Mouse (Mus musculus): ENCODE measurements around the gene Wfdc15b. TPM values are rescaled to one million over a fixed set of nuclear protein-coding genes. Genes with fewer than 3 reads are reported as not detected.
"Not testable (repeated sequence)": the region's sequence is repeated elsewhere in the genome, so short reads cannot be mapped to it uniquely, and the experiment has no call there.

Wfdc15b gene
- not detected in 2 replicates for polyA plus RNA-seq (2015; fragmentation: Nextera tagmentation; extraction: Ambion mirVana)

DNA sequence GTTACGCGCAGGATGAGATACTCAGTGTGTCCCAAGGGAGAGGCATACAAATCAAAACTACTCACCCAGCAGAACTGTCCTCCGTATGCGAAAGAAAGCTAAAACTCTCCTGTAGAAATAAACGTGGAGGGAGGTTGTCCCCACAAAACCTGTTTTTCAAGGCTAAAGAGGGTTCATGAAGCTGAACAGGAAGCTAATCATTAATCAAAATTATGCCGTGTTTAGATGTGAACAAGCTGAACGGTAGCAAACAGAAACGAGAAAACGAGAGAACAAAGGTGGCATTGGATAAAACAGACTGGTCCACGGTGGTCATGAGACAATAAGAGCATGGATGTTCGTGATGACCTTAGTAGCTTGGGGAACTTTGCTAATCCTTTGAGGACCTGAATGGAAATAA, at the start of gene Wfdc15b:
Gene Wfdc15b (minus strand): TSS at position 139 of the 400 bp plus-strand sequence.
- ATAC-seq (ENCODE audit: low FRiP score): no peak
- H3K27me3 ChIP-seq: no peaks in the 10 kb centered on the region
- 76% methylated on average over 11 of the region's 11 CpGs for WGBS
- no peak within 1 kb of the TSS for H3K4me3 ChIP-seq
- H3K27ac ChIP-seq: no peak within 1 kb of the TSS
- H3K9me3 ChIP-seq: no peaks in the 10 kb centered on the region
- H3K4me1 ChIP-seq (replicated peaks): no peaks in the 10 kb centered on the region
- no peak within 1 kb of the TSS for H3K4me2 ChIP-seq
- no peaks in the 10 kb centered on the region for H3K36me3 ChIP-seq
- H3K9ac ChIP-seq: no peak within 1 kb of the TSS

DNA sequence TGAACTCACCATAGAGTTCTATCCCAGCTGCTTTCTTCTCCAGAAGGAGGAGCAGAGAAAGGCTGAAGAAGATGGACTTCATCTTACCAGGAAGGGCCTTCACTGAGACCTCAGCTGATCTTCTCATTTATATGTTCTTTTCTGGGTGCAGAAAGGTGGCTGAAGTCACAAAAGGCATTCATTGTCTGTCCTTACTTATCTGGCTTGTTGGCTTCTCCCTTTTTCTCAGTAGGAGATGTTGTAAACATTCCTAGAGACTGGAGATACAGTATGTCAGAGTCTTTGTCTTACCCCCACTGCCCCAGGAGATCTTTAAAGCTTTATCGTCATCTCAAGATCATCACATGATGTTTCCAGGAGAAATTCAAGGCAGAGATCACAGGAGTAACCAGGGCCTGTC, 35.1 kb upstream of the Wfdc15b start, which contains the start of gene Svs3b:
Gene Svs3b (minus strand): TSS at position 101 of the 400 bp plus-strand sequence.
- H3K4me1 ChIP-seq (replicated peaks); H3K9ac ChIP-seq; H3K4me3 ChIP-seq; H3K27me3 ChIP-seq; H3K9me3 ChIP-seq; H3K36me3 ChIP-seq; H3K4me2 ChIP-seq; H3K27ac ChIP-seq; ATAC-seq (ENCODE audit: low FRiP score): not testable (repeated sequence)
- WGBS: 64% methylated on average over 1 of the region's 1 CpGs

DNA sequence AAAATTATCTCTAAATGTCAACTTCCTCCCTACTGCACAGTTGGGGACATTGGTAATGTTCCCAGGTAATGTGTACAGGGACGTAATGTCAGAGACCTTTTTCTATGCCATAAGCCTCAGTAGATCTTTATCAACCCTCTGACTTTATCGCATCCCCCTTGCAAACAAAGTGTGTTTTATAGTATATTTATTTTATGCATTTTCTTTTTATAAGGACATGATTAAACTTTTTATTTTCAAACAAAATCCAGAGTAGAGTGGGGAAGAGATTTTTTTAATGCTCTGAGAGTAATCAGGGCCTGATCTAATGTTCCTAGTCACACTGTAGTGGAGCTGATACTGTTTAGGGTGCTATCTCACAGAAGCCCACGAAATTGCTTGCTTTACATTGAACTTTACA, 16.9 kb upstream of the Wfdc15b start, which contains the start of gene Svs2:
Gene Svs2 (minus strand): TSS at position 101 of the 400 bp plus-strand sequence.
- Histone ChIP-seq H3K27me3 (no peaks in the 10 kb centered on the region), H3K4me3 (no peak within 1 kb of the TSS), H3K4me1 (replicated peaks) (no peaks in the 10 kb centered on the region), H3K9ac (no peak within 1 kb of the TSS), H3K4me2 (no peak within 1 kb of the TSS), H3K27ac (no peak within 1 kb of the TSS), H3K9me3 (no peaks in the 10 kb centered on the region), H3K36me3 (no peaks in the 10 kb centered on the region)
- 88% methylated on average over 3 of the region's 3 CpGs for WGBS
- ATAC-seq (ENCODE audit: low FRiP score): no peak

DNA sequence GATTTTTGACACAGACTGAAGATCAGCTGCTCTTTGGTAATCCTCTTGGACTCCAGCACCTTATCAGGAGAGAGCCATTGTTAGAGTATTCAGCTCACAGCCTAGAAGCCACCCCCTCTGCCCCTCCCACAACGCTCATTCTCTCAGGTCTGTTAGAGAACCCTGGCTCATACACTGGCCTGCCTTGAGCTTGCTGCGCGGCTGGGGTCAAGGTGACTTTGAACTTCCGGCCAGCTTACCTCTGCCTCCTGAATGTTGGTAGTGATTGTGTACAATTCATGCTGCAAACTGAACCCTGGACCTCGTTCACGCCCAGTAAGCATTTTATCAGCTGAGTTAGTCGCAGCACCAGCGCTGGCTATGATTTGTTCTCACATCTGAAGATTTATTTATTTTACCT, 11.2 kb upstream of the Wfdc15b start:
- Histone ChIP-seq H3K4me3 (no peak overlapping the region), H3K27me3 (no peaks in the 10 kb centered on the region), H3K4me2 (no peak overlapping the region), H3K36me3 (no peaks in the 10 kb centered on the region), H3K9ac (no peak overlapping the region), H3K4me1 (replicated peaks) (no peaks in the 10 kb centered on the region), H3K9me3 (no peaks in the 10 kb centered on the region), H3K27ac (no peak overlapping the region)
- 92% methylated on average over 8 of the region's 8 CpGs for WGBS
- no peak for ATAC-seq (ENCODE audit: low FRiP score)

DNA sequence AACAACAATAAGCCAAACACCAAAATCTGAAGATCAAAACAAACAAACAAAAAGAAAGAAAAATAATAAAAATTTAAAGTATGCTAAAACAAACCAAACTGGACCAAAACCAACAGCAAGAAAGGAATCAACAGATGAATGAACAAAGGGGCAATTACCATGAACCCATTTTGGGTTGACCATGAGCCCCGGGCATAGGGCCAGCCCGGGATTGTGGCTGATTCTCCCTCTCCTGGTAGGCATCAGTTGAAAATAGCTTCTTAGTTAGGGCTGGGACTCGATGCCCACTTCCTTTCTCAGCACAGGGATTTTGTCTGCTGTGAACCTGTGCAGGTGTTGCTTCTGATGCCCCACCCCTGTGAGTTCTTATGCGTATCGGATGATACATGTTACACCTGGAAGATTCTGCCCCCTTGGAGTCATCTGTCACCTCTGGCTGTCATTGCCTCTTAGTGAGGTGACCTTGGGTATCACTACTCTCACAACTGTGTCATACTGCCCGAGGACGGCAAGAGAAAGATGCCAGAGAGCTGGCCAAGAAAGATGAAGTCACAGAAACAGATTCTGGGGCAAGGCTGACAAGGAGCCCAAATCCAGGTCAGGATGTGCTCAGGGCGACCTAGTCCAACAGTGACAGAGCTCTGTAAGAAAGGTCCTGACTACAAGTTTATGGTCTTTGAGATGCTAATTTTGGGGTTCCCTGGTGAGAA, 7.1 kb upstream of the Wfdc15b start:
- WGBS: 89% methylated on average over 8 of the region's 8 CpGs
- Histone ChIP-seq H3K27ac (no peak overlapping the region), H3K4me3 (no peak overlapping the region), H3K9ac (no peak overlapping the region), H3K27me3 (no peaks in the 10 kb centered on the region), H3K36me3 (no peaks in the 10 kb centered on the region), H3K4me2 (no peak overlapping the region), H3K4me1 (replicated peaks) (no peaks in the 10 kb centered on the region), H3K9me3 (no peaks in the 10 kb centered on the region)
- ATAC-seq (ENCODE audit: low FRiP score): no peak

DNA sequence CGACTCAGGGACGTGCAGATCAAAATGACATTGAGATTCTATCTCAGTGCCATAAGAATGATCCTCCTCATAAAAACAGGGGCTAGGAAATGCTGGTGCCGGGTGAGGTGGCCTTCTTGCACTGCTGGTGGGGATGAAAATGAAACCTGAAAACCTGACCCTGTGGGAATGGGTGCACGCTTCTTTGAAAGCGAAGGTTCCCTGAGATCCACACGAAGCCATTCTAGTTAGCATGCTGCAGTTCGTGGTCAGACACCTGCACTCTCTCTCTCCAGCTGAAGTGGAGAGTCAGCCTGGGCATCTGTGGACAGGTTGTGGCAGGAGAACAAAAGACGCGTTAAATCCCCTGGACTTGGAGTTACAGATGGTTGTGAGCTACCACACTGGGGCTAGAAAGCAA, 2.2 kb downstream of the Wfdc15b start:
- H3K27ac ChIP-seq: no peak overlapping the region
- no peaks in the 10 kb centered on the region for H3K4me1 ChIP-seq (replicated peaks)
- H3K9ac ChIP-seq: no peak overlapping the region
- WGBS: 90% methylated on average over 9 of the region's 9 CpGs
- H3K27me3 ChIP-seq: no peaks in the 10 kb centered on the region
- no peaks in the 10 kb centered on the region for H3K36me3 ChIP-seq
- H3K4me3 ChIP-seq: no peak overlapping the region
- no peak for ATAC-seq (ENCODE audit: low FRiP score)
- no peak overlapping the region for H3K4me2 ChIP-seq
- H3K9me3 ChIP-seq: no peaks in the 10 kb centered on the region

DNA sequence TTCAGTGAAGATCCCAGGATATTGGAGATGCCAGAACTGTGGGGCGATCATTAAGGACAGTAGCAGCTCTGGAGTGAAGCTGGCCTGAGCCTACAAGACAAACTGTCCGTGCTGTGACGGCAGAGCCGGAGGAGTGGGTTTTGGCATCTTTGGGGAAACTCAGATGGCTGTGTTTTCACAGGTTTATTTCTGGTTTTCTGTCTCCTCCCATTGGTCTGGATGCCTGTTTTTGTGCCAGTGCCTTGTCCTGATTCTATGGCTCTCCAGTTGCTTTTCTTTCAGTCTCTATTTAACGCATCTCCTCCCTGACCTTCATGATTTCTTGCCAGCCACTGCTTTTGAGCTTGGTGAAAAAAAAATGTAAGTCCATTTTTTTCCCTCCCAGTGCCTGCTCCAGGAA, 8.7 kb downstream of the Wfdc15b start:
- no peak overlapping the region for H3K4me2 ChIP-seq
- H3K4me1 ChIP-seq (replicated peaks): no peaks in the 10 kb centered on the region
- no peak for ATAC-seq (ENCODE audit: low FRiP score)
- H3K4me3 ChIP-seq: no peak overlapping the region
- no peak overlapping the region for H3K27ac ChIP-seq
- 87% methylated on average over 5 of the region's 5 CpGs for WGBS
- H3K36me3 ChIP-seq: no peaks in the 10 kb centered on the region
- H3K9ac ChIP-seq: no peak overlapping the region
- no peaks in the 10 kb centered on the region for H3K9me3 ChIP-seq
- no peaks in the 10 kb centered on the region for H3K27me3 ChIP-seq

DNA sequence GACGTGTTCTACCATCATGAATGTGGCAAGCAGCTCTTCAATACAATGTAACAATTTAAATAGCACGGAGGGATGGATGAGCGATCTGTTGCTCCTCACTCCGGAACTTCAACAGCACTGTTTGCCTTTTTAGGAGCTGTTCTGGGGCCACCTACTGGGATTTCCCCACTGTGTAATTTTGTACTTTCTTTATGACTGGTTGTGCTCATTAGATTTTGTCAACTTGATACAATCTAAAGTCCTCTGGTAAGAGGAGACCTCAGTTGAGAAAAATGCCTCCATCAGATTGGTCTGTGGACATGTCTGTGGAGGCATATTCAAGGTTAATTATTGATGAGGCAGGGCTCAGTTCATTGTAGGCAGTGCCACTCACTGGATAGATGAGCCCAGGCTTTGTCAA, 10.6 kb downstream of the Wfdc15b start:
- Histone ChIP-seq H3K27me3 (no peaks in the 10 kb centered on the region), H3K36me3 (no peaks in the 10 kb centered on the region), H3K4me3 (no peak overlapping the region), H3K27ac (no peak overlapping the region), H3K4me1 (replicated peaks) (no peaks in the 10 kb centered on the region), H3K9me3 (no peaks in the 10 kb centered on the region), H3K9ac (no peak overlapping the region), H3K4me2 (no peak overlapping the region)
- 82% methylated on average over 4 of the region's 4 CpGs for WGBS
- no peak for ATAC-seq (ENCODE audit: low FRiP score)

DNA sequence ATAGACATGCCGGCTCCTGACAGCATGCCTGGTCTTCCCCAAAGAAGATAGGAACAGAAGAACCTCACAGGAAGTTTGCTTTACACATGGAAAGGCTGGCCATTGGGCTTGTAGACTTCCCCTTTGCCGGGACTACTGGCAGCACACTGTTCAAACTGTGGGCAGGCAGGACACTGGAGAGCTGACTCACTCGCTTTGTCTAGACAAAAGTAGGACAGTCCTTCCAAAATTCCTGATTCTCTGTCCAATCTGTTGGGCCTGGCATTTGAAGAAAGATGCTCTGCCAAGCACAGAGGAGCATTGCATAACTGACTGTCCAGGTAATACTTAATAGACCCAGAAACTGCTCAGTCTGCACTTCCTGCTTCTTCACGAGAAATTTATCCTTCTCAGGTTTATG, 14.8 kb downstream of the Wfdc15b start:
- 95% methylated on average over 4 of the region's 4 CpGs for WGBS
- Histone ChIP-seq H3K36me3 (no peaks in the 10 kb centered on the region), H3K27me3 (no peaks in the 10 kb centered on the region), H3K4me2 (no peak overlapping the region), H3K27ac (no peak overlapping the region), H3K9ac (no peak overlapping the region), H3K4me3 (no peak overlapping the region), H3K9me3 (no peaks in the 10 kb centered on the region), H3K4me1 (replicated peaks) (no peaks in the 10 kb centered on the region)
- no peak for ATAC-seq (ENCODE audit: low FRiP score)

DNA sequence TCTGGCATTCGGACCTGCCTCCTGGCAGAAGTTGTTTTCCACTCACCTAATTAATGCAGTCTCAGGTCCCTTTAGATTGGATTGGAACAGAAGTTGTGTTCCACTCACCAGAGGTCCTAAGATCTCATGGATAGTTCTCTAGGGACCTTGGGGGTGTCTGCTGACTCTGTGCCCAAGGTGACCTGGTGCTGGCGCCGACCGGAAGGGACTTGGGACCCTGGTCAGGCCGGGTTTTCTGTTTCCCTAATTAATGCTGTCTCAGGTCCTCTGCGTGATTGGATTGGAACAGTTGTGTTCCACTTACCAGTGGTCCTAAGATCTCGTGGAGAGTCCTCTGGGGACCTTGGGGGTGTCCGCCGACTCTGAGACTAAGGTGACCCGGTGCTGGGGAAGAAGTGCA, 15.4 kb downstream of the Wfdc15b start:
- H3K27me3 ChIP-seq; H3K4me3 ChIP-seq; H3K9ac ChIP-seq; H3K4me2 ChIP-seq; H3K9me3 ChIP-seq; ATAC-seq (ENCODE audit: low FRiP score); H3K4me1 ChIP-seq (replicated peaks); H3K27ac ChIP-seq; H3K36me3 ChIP-seq: not testable (repeated sequence)
- WGBS: 90% methylated on average over 10 of the region's 10 CpGs

DNA sequence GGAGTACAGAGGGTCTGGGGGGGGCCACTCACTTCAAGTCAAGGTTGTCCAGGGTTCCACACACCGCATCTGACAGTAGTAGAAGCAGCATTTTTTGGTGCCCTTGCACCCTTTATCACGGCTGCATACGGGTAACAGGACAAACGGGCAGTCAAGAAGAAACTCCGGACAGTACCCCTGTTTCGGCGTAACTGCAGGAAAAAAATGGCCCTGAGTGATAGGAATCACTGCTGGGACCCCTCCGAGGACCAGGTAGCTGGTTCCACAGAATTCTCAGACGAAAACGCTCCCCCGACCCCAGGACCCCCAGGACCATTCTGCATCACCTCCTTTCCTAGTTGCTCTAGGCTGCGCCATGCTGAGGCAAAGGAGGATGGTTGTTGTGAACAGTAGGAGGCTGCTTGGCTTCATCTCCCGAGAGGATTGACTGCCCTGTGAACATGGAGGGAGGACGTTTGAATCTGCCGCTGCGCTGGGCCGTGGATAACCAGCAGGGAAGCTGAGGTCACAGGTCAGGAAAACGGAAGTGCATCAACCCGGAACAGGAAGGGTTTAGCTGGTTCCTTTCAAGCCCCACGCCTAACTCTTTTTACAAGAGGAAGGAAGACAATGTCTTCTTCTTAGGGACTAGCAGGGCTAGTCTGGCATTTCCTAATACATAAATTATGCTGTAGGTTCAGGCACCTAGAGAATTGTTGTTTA, 21.7 kb downstream of the Wfdc15b start, which contains the start of gene Wfdc15a:
Gene Wfdc15a (minus strand): TSS at position 505 of the 702 bp plus-strand sequence.
- 78% methylated on average over 20 of the region's 20 CpGs for WGBS
- H3K4me2 ChIP-seq: no peak within 1 kb of the TSS
- H3K36me3 ChIP-seq: no peaks in the 10 kb centered on the region
- H3K9ac ChIP-seq: no peak within 1 kb of the TSS
- ATAC-seq (ENCODE audit: low FRiP score): no peak
- H3K27ac ChIP-seq: no peak within 1 kb of the TSS
- H3K27me3 ChIP-seq: no peaks in the 10 kb centered on the region
- H3K4me1 ChIP-seq (replicated peaks): no peaks in the 10 kb centered on the region
- no peaks in the 10 kb centered on the region for H3K9me3 ChIP-seq
- H3K4me3 ChIP-seq: no peak within 1 kb of the TSS

DNA sequence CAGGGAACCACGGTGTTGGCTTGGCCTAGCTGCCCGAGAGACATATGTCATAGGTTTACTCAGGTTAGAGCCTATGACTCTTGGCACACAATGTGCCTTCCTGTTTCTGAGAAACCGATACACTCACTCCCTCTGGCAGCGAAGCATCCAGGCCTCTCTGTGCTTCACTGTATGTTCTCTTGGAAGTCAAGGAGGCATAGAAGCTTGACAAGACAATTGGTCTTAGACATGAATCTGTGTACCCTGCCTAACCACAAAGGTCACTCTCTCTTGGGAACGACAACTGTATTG, 24.8 kb downstream of the Wfdc15b start:
- Histone ChIP-seq H3K9me3 (no peaks in the 10 kb centered on the region), H3K4me1 (replicated peaks) (no peaks in the 10 kb centered on the region), H3K27ac (no peak overlapping the region), H3K4me2 (no peak overlapping the region), H3K36me3 (no peaks in the 10 kb centered on the region), H3K9ac (no peak overlapping the region), H3K27me3 (no peaks in the 10 kb centered on the region), H3K4me3 (no peak overlapping the region)
- no peak for ATAC-seq (ENCODE audit: low FRiP score)
- 88% methylated on average over 5 of the region's 5 CpGs for WGBS

All from hindbrain, embryonic 13.5 days (tissue).